Mouse (Mus musculus) yolk sac, embryonic 10.5 days (tissue): ENCODE measurements around the gene Rnf34.

Experiments
- DNase-seq: peaks from one replicate; pipeline ENCODE4 v3.0.0-alpha.2; 2017; ENCODE audit warnings: low spot score

The Rnf34 gene

DNA sequence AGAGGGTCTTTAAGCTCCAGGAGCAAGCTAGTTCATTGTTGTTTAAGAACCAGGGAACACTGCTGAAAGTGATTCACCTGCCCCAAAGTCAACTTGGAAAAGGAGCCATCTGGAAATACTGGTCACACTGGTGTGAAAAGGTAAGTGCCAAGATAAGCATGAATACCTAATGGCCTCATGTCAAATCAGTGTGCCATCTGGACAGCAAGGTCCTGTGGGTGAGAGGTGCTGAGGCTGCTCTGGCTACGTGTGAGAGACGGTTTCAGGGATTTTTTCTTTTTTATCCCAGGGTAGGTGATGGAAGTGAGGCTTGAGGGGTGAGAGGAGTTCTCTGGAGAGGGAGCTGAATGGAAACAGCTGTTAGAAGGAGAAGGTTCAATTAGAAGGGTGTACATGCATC lies 23.7 kb downstream of the Rnf34 start:
- DNase-seq, result no peak

DNA sequence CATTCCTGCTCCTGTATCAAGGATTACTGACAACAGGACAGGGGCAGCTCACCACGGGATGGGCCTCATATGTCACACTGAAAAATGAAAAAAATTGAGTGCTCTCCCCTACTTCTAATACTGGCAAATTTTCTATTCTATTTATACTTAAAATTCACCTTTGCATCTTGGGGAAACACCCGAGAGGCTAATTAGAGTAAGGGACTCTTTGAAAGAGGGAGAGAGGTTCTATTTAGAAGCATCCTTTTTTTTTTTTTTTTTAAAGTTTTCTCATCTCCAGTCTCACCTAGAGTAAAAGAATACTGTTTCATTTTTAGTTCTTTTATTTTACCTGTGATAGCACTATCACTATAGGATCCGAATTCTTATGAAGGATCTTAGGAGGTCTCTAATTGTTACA lies 24.5 kb downstream of the Rnf34 start:
- DNase-seq, result no peak

DNA sequence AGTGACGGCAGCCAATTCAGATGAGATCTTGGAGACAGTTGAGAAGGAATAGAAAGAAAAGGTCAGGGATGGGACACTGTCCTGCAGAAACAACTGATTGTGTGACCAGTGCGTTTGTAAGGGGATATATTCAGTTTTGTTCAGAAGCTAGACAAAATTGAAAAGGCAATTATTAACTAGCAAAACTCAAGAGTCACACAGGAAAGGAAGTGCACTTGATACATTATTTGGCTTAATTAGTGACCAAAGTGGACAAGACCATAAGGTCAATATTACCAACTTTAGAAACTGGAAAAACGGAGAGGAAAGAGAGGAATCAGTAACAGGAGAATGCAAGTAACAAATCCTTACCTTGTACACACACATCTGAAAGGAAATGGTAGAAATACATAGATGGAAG lies 26.8 kb downstream of the Rnf34 start:
- DNase-seq, result no peak

DNA sequence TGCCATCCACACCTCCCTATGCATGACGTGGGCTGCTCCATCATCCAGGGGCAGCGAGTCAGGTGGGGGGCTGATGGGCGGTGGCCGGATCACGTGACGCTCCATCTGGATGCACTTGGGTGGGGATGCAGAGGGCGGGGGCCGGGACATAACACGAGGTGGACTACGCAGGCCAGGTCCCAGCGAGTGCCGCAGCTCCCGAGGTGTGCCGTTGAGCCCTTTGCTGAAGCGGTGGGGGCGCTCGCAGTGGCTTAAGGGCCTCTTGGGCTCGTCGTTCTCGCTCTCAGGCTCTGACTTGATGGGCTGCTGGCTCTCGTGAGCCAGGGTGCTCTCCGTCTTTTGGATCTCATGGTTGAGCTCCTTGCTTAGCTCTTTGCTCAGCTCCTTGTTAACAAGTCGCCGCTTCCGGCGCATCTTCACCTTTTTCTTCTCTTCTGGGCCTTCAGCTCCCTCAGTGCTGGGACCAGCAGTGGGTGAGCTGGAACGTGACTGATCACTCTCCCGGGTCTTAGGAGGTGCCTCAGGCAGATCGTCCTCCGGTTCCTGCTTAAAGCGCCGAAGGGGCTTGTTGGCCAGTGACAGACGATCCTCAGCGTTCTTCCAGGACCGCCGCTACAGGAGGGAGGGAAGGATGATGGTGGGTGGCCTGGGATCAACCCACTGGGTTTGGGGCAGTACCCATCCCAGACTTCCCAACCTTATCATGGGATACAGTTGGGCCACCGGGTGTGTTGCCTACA lies 30.6 kb downstream of the Rnf34 start:
- DNase-seq, result no peak

DNA sequence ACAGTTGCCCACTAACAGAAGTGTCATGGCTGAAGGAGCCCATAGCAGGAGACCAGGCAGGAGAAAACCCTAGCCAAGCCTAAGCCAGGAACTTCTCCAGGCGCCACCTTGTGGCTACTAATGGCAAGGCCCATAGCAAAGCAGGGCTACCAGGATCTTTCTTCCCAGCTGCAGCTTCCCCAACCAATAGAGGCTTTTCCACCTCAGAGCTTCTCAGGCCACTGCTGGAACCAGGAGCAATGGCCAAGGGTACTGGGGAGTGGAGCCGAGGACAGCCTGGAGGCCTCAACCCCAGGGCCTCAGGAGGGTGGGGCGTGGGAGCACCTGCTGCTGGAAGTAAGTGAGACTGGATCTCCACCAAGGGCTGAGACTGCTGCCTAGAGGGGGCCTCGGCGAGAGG lies 31.5 kb downstream of the Rnf34 start:
- DNase-seq, result no peak

DNA sequence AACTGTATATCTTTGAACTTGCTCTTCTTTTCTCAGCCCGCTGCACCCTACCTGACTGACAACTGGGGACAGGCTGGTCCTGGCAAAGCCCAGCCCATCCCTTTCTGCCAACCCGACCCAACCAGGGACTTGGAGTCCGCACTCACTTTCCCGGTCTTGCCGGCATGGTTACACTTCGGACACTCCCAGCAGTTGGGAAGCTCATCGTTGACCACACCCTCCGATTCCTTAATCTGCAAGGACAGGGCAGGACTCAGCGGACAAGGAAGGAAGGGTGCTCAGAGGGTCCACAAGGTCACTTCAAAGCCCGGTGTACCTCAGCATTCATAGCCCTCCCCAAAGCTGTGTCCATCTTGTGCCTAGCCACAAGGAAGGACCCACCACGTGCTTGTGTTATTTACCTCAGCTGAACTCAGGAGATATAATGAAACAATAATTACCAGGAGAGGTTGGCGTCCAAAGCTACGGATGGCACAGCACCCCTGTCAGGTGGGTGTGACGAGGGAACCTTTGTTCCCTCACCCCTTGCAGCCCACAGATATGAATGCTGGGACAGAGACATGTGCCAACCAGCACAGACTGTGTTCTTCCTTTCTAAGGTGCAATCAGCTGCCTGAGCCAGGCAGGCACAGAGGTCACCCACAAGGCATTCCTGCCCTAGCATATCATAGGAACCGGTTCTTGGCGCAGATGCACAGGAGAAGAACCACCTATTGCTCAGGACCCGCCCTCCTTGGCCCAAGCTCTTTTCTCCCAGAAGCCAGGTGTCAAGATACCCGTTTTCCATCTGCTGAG lies 32.6 kb downstream of the Rnf34 start:
- no peak for DNase-seq

DNA sequence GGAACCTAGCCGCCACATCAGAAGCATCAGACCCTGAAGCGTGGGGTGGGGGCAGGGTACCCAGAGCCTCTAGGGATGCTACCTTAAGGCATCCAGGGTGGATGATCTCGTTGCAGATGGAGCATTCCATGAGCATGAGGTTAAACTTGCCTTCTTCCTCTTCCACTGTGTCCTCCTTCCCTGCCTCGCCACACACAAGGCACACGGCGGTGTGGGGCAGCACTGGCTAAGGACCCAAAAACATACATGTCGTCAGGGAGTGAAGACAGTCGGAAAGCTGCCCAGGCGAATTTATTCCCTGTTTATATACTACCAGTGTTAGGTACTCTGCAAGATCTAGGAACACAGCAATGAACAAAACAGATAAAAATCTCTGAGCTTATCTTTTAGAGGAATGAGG lies 33.4 kb downstream of the Rnf34 start:
- DNase-seq, result no peak

DNA sequence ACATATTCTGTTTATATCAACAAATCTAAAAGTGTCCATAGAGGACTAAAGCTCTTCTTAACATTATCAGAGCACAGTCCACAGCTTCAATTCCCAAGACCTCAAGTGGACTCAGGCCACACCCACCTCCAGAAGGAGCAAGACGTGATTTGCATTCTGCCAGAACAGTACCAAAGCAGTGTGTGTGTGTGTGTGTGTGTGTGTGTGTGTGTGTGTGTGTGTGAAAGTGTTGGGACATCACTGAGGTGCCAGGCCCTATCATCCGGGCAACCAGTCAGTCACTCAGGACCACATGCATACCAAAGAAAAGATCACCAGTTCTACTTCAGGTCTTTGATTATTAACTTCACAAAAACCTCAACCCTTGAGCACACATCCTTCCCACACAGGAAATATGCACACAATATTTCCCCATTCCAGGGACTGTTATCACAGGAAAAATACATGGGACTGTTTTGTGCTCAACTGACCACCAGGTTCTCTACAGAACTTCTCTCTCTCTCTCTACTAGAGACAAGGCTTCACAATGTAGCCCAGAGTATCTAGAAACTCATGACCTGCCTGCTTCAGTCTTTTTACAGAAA lies 33.9 kb downstream of the Rnf34 start:
- DNase-seq, result no peak

DNA sequence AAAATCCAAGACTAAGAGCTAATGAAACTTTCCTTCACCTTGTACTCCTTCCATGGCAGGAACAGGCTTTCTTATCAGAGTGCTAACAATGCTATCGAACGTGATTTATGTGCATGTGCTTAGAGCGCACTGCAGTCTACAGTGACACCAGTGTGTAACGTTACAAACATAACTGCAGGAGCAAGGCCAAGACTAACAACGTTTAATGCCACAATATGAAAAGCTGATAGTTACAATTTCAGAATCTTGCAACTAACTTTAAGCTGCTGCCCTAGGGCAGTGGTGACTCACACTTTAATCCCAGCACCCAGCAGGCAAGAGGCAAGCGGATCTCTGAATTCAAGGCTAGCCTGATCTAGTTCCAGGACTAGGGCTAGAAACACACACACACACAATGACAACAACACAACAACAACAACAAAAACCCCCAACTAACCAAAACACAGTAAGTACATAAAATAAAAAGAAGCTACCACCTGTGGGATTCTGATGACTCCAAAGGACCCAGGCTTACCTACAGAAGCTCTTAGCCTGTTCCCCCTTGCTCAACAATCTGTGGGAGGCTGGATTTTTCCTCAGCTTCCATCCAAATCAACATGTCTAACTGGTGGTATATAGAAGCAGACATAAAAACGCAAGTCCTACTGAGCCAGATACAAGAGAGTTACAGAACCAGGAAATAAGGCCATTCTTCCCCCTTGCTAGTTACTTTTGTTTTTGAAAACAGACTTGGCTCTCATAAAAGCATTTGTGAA lies 34.9 kb downstream of the Rnf34 start:
- no peak for DNase-seq

DNA sequence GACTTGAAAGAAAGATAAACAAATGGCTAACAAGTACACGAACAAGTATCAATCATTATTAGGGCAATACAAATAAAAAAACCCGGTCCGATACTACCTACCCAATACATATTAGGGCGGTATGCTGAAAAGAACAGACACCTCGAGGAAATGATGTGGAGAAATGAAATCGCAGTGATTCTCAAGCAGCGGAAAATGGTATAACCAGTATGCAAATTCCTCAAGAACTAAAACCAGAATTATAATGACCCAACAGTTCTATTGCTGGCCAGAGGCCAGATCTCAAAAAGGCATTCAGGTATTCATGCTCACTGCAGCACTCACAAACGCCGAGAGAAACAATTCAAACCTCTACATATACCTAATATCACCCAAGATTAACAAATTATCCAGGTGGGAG lies 37.2 kb downstream of the Rnf34 start:
- no peak for DNase-seq

DNA sequence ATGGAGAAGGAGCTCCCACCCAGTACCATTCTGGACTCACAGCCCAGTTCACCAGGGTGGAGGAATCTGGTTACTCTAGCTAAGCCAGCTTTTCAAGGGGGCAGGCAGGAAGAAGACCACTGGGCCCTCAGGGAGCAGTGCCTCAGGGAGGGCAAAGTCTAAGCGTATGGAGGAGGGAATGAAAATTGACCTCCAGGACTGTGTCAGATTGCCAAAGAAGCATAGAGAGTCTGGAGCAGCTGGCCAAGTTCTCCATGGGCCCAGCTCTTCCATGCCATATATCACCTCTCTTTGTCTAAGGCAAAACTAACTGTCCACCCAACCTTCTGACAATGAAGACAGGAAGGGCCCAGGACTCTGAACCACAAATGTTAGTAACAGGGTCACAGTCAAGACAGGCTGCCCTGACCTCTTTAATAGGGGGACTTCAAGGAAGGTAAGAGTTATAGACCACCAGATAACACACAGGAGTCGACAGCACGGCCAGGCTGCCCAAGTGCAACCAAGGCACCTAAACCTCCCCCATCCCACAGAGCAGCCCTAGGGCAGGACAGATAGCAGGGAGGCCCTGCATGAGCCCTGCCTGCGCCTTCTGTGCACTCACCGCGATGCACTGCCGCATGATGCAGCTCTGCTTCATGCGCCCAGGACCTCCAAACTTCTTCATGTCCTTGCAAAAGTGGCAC lies 38.2 kb downstream of the Rnf34 start:
- DNase-seq, result peak; percentile 48

DNA sequence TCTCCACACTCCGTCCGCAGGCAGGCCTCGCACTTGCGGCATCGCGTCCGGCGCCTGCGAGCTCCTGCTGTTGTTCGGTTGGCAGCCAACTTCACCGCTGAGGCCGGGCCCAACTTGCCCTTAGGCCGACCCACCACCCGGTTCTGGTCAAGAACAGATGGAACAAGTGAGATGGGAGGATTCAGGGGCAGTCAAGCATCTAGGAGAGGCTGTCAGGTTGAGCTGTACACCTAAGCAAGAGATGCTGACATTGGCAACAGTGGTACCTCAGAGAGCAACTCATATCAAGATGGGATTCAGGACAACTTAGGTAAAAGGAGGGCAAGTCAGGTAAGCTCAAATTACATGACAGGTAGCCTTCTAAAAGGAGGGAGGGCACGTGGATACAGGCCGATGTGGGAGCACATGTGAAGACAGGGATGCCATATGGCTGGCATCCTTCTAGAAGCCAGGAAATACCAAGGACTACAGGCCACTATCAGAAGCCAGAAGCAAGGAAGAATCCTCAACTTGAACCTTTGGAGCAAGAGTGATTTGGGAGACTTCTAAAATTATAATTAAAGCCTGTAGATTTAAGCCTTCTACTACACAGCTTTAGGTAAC lies 38.9 kb downstream of the Rnf34 start:
- DNase-seq, result no peak

DNA sequence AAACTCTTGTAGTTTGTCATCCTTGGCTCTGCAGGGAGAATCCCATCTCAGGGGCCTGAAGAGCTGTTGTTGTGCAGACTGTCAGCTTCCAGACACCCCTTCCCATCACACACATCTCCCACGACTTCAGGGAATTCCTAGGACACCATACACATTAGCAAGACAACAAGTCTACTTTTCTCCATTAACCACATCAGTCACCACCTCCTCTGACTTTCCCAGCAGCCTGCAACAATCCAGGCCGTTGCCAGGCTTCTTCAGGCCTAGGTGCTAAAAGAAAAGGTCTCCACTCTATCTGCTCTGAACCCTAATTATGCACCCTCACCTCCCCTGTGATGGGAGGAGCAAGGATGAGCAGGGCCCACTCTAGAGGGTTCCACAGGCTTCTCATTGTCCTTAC lies 40.5 kb downstream of the Rnf34 start:
- no peak for DNase-seq

DNA sequence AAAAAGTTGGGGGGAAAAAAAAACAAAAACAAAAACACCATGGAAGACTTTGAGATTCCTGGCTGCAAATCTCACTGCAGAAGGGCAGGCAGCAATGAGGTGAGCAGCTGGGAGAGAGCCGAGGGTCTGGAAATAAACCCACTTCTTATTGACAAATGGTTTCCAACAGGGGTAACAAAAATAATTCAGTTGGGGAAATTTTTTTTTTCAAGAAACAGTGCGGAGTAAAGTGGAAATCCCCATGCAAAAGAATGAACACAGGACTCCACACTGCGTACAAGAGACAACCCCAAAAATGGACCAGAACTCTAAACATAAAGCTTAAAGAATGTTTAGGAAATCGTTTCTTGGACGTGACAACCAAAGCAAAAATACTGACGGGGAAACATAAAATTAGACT lies 43.4 kb downstream of the Rnf34 start:
- no peak for DNase-seq

DNA sequence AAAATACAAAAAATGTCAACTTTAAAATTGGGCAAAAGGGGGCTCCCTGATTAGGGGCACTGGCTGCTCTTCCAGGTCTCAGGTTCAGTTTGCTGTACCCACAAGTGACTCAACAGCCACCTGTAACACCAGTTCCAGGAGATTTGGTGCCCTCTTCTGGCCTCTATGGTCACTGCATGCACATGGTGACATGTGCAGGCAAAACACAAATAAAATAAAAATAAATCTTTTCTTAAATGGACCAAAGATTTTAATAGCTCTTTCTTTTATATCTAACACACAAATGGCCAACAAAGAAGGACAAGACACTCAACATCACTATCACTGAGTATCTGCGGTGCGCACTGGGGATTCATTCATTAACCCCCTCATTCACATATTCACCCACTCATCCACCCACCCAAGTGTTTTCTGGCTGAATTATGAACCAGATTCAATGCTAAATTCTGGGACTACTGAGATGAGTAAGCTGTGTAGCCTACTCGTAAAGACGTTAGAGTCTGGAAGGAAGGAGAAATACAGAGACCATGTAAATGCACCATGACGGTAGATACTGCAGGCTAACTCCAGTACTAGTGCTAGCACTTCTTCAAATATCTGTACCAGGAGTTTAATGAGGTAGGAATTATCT lies 44.3 kb downstream of the Rnf34 start:
- DNase-seq, result no peak

DNA sequence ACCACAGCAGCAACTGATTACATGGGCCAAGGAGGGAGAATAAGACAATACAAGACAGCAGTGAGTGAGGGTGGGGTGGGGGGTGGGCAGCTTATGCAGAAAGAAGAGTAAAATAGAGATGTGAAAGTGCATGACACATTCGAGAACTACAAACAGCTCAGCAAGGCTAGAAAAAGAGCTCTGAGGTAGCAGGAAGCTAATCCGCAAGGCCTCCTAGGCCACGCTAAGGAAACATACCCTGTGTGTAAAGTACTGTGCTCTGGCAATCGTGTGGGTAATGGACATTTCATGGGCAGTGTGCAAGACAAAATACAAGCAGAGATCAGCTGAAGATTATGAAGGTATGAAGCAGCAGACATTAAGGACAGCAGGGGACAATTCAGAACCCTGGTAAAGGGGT lies 45.0 kb downstream of the Rnf34 start:
- DNase-seq, result no peak

DNA sequence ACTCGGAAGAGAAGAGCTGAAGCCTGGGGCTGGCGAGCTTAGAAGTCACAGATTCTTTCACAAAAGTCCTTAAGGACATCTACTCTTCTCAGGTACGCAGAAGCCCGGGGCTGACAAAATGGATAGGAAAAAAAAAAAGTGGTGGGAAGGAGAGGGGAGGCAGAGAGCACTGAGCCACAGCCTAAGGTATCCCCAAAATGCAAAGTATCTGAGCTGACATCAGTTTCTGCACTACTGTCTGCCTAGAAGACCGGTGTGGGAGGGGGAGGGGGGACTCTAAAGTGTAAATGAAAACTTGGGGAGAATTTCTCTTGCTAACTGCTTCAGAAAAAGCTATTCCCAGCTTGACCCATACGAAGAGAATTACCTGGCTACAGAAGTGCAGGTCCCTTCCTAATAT lies 48.3 kb downstream of the Rnf34 start:
- no peak for DNase-seq

DNA sequence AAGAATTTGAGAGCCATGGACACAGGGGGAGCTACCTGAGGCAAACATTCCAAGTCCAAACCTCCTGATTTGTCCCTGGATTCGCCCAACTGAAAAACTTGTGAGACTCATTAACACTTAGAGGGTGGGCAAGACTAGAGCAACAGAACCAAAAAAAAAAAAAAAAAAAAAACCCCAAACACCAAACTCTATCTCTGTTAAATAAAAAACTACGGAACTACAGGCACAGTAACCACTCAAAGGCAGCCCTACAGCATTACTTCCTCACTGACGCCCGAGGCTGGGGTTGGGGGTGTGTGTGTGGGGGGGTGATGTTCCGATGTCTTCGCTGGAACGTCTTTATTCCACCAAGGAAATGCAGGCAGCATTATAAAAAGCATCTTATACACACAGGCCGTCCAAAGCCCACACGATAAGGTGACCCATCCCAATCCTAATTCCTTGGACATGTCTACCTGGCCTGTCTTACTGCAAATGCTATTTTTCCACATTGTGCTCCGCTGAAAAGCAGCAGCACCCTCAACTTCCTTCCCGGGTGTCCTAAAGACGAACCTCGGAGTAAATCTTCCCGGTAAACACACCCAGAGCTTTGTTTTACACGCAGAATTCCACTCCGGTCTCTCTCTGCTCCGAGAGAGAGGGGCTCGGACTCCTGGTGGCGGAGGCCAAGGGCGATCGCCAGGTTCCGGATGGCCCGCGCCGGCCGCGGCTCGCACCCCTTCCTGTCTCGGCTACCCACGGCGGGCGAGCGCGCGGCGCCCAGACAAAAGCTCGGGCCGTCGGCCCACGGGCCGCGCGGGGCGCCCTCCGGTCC lies 49.3 kb downstream of the Rnf34 start:
- DNase-seq, result peak; percentile 24

DNA sequence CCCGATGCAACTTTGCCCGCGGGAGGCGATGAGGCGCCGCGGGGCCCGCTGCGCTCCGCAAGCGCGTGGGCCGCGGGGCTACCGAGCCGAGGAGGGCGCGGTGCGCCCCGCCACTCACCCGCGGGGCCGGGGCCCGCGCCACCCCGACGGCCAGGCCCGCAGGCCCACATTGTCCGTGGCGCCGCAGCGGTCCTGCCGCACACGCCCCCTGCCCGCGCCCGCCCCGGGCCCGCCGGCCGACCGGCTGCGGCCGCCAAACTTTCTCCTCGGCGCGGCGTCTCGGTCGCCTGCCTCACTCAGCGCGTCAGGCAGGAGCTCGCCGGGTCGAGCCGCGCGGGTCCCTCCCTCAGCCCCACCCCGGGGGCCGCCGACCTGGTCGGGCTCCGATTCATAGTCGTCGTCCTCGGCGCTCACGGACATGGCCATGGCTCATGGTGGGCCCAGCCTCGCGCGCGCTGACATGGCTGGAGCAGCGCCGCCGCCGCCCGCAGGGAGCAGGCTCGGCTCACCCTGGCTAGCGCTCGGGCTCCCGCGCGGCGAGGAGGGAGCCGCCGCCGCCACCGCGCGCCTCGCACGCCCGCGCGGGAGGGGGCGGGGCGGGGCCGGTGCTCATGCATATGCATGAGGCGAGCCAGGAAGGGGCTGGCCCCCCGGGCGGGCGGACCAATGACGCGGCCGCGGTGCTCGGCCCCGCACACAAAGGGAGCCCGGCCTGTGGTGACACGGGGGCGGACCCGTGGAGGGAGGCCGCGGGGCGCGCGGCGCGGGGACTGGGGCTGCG lies 50.1 kb downstream of the Rnf34 start:
- peak; percentile 93 for DNase-seq
